Mouse (Mus musculus) midbrain, embryonic 15.5 days (tissue): ENCODE measurements at regions not wholly inside any gene's neighbourhood (a gene's known extent, or its start where the extent isn't known, plus 50 kb on each side); places are given as distances from the start of the nearest gene placed in this dataset.

Experiments used
- ATAC-seq: fragments of 200-750 bp; cut with Nextera tagmentation; replicated peaks from 2 replicates; pipeline ENCODE4 v1.8.0; 2017; ENCODE audit warnings: moderate TSS enrichment
- H3K27ac ChIP-seq: fragments of 300-500 bp; sonication (generic); 2 replicates; pipeline ENCODE4 v1.5.1; 2015; ENCODE audit warnings: mild to moderate bottlenecking, inconsistent platforms
- H3K27me3 ChIP-seq: fragments of 300-500 bp; sonication (generic); replicated peaks from 2 replicates; pipeline ENCODE4 v1.6.1; 2015; ENCODE audit warnings: inconsistent platforms
- H3K36me3 ChIP-seq: fragments of 300-500 bp; sonication (generic); replicated peaks from 2 replicates; pipeline ENCODE4 v1.6.1; 2015; ENCODE audit warnings: inconsistent platforms
- H3K4me1 ChIP-seq: fragments of 300-500 bp; sonication (generic); 2 replicates; pipeline ENCODE4 v1.6.1; 2015; ENCODE audit warnings: inconsistent platforms
- H3K4me2 ChIP-seq: fragments of 300-500 bp; sonication (generic); 2 replicates; pipeline ENCODE4 v1.6.1; 2015; ENCODE audit warnings: inconsistent platforms, mild to moderate bottlenecking, moderate library complexity
- H3K4me3 ChIP-seq: fragments of 300-500 bp; sonication (generic); 2 replicates; pipeline ENCODE4 v1.5.1; 2015; ENCODE audit warnings: mild to moderate bottlenecking, inconsistent platforms
- H3K9ac ChIP-seq: fragments of 300-500 bp; sonication (generic); 2 replicates; pipeline ENCODE4 v1.6.1; 2015; ENCODE audit warnings: mild to moderate bottlenecking, inconsistent platforms
- H3K9me3 ChIP-seq: fragments of 300-500 bp; sonication (generic); 2 replicates; pipeline ENCODE4 v1.6.1; 2016; ENCODE audit warnings: inconsistent platforms
- WGBS: fragments of 180-500 bp; shearing (Covaris S2); methylation state at CpG from one replicate; pipeline ENCODE4 v1.1.7; 2015; ENCODE audit warnings: mixed read lengths; 5-methylcytosine and 5-hydroxymethylcytosine counted together

DNA sequence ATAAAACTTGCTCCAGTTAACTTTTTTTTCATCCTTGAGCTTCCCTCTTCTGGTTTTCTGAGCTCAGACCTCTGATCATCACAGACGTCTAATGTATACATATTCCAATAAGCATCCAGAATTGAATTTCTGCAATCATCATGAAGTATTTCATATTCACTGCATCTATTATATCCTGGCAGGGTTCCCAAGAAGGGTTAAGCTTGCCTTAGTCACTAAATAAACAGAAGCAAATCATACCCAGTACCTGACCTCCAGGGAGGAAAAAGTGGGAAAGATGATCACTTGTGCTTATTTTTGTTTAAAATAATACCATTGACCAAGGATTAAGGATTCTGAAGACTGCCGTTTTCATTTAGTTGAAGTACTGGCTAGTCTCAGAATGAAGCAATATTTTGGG is 102.4 kb downstream of the Gm12728 start:
- WGBS, result 81% methylated on average over 2 of the region's 2 CpGs
- ATAC-seq, result no peak
- no peak overlapping the region for H3K9ac ChIP-seq

GRCm38 (mm10) chr4:105895116-105895515 is 105.4 kb downstream of the Gm12728 start:
- no peak for ATAC-seq
- Histone ChIP-seq H3K27ac (no peak overlapping the region), H3K9ac (no peak overlapping the region), H3K4me1 (no peaks in the 10 kb centered on the region), H3K27me3 (no peaks in the 10 kb centered on the region), H3K36me3 (no peaks in the 10 kb centered on the region), H3K4me2 (no peak overlapping the region), H3K9me3 (no peaks in the 10 kb centered on the region), H3K4me3 (no peak overlapping the region)
- WGBS, result 69% methylated on average over 2 of the region's 2 CpGs

More for the DNA sequence above, 102.4 kb downstream of the Gm12728 start:
- Histone ChIP-seq H3K27ac (no peak overlapping the region), H3K4me1 (no peaks in the 10 kb centered on the region), H3K9me3 (no peaks in the 10 kb centered on the region), H3K4me3 (no peak overlapping the region), H3K27me3 (no peaks in the 10 kb centered on the region), H3K4me2 (no peak overlapping the region), H3K36me3 (no peaks in the 10 kb centered on the region)

- Histone ChIP-seq H3K9ac (no peak overlapping the region), H3K36me3 (no peaks in the 10 kb centered on the region), H3K4me3 (no peak overlapping the region), H3K27me3 (no peaks in the 10 kb centered on the region), H3K27ac (no peak overlapping the region), H3K9me3 (no peaks in the 10 kb centered on the region), H3K4me1 (no peaks in the 10 kb centered on the region), H3K4me2 (no peak overlapping the region)
- WGBS, result 91% methylated on average over 5 of the region's 5 CpGs
- ATAC-seq, result no peak
Measured at GRCm38 (mm10) chr4:105898054-105898847, 108.6 kb downstream of the Gm12728 start.

- no peaks in the 10 kb centered on the region for H3K4me1 ChIP-seq
- H3K9me3 ChIP-seq, result no peaks in the 10 kb centered on the region
- no peaks in the 10 kb centered on the region for H3K36me3 ChIP-seq
- WGBS, result 70% methylated on average over 8 of the region's 8 CpGs
- no peak overlapping the region for H3K9ac ChIP-seq
- H3K27ac ChIP-seq, result no peak overlapping the region
- ATAC-seq, result no peak
- H3K4me2 ChIP-seq, result no peak overlapping the region
- H3K4me3 ChIP-seq, result no peak overlapping the region
- no peaks in the 10 kb centered on the region for H3K27me3 ChIP-seq
Measured at GRCm38 (mm10) chr4:105904896-105905295, 115.2 kb downstream of the Gm12728 start.

DNA sequence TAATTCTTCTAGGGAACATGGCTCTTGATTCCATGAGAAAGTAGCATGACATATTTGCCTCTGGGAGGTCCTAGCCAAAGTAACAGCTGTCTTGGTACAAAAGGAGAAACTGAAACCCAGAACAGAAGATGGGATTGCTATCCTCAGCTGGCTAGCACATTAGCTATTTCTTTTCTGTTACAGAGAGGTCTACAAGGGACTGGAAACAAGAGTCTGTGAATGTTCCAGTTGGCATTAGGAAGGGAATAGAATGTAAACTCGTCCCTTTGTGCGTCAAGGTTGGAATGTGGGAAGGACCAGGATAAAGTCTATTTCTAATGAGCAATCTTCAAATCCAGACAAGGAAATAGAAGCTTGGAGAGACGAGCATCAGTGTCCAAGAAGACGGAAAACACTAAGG is 116.7 kb downstream of the Gm12728 start:
- ATAC-seq, result no peak
- no peaks in the 10 kb centered on the region for H3K27me3 ChIP-seq
- WGBS, result 92% methylated on average over 4 of the region's 4 CpGs
- no peak overlapping the region for H3K4me3 ChIP-seq
- no peak overlapping the region for H3K9ac ChIP-seq
- H3K4me2 ChIP-seq, result no peak overlapping the region
- no peaks in the 10 kb centered on the region for H3K9me3 ChIP-seq
- no peaks in the 10 kb centered on the region for H3K4me1 ChIP-seq
- H3K36me3 ChIP-seq, result no peaks in the 10 kb centered on the region
- no peak overlapping the region for H3K27ac ChIP-seq

- WGBS, result 92% methylated on average over 7 of the region's 7 CpGs
- Histone ChIP-seq H3K9me3 (no peaks in the 10 kb centered on the region), H3K4me2 (no peak overlapping the region), H3K27ac (no peak overlapping the region), H3K27me3 (no peaks in the 10 kb centered on the region), H3K36me3 (no peaks in the 10 kb centered on the region), H3K9ac (no peak overlapping the region), H3K4me3 (no peak overlapping the region), H3K4me1 (no peaks in the 10 kb centered on the region)
- no peak for ATAC-seq
Measured at GRCm38 (mm10) chr4:105907611-105908010, 117.9 kb downstream of the Gm12728 start.

DNA sequence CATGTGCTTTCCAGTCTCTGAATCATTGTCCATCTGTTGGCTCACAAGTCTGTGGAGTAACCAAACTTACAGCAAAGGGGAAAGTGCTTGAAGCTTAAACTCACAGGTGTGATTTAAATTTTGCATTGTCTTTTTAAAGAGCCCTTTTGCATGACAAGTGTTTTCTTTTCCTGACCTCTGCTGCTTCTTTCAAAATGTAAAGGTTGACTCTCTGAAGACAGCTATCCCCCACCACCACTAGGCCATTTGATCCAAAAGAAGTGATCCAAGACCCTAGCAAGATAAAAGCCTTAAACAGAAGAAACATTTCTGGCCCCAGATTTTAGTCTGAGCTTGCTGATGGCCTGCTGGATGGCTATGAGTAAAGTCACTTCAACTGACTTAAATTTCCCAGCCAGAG is 118.6 kb downstream of the Gm12728 start:
- Histone ChIP-seq H3K27ac (no peak overlapping the region), H3K9ac (no peak overlapping the region), H3K4me2 (no peak overlapping the region), H3K4me3 (no peak overlapping the region), H3K36me3 (no peaks in the 10 kb centered on the region), H3K27me3 (no peaks in the 10 kb centered on the region), H3K9me3 (no peaks in the 10 kb centered on the region), H3K4me1 (no peaks in the 10 kb centered on the region)
- no peak for ATAC-seq

DNA sequence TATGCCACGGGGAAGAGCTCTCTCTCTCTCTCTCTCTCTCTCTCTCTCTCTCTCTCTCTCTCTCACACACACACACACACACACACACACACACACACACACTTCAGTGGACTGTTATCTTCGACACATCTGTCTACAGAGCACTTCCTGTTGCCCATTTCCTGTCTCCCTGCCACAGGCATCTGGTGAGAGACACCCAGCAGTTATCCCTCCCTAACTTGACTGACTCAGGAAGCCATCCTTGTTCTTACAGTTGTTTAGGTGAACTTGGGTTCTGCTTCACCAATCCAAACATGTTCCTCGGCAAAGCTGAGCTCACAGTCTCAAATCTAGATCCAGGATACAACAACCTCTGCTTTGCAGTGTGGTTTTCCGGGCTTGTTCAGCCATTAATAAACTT is 119.6 kb downstream of the Gm12728 start:
- 74% methylated on average over 4 of the region's 4 CpGs for WGBS

GRCm38 (mm10) chr4:105910666-105911065 is 121.0 kb downstream of the Gm12728 start:
- Histone ChIP-seq H3K4me2 (no peak overlapping the region), H3K4me1 (no peaks in the 10 kb centered on the region), H3K4me3 (no peak overlapping the region), H3K9me3 (no peaks in the 10 kb centered on the region), H3K27me3 (no peaks in the 10 kb centered on the region), H3K36me3 (no peaks in the 10 kb centered on the region), H3K9ac (no peak overlapping the region), H3K27ac (no peak overlapping the region)
- no peak for ATAC-seq
- WGBS, result 92% methylated on average over 5 of the region's 5 CpGs

More for the DNA sequence above, 119.6 kb downstream of the Gm12728 start:
- Histone ChIP-seq H3K27me3 (no peaks in the 10 kb centered on the region), H3K4me2 (no peak overlapping the region), H3K9ac (no peak overlapping the region), H3K27ac (no peak overlapping the region), H3K9me3 (no peaks in the 10 kb centered on the region), H3K4me3 (no peak overlapping the region), H3K4me1 (no peaks in the 10 kb centered on the region), H3K36me3 (no peaks in the 10 kb centered on the region)
- no peak for ATAC-seq

- 69% methylated on average over 6 of the region's 6 CpGs for WGBS
- Histone ChIP-seq H3K36me3 (no peaks in the 10 kb centered on the region), H3K27me3 (no peaks in the 10 kb centered on the region), H3K4me3 (no peak overlapping the region), H3K27ac (no peak overlapping the region), H3K9ac (no peak overlapping the region), H3K9me3 (no peaks in the 10 kb centered on the region), H3K4me1 (no peaks in the 10 kb centered on the region), H3K4me2 (no peak overlapping the region)
- ATAC-seq, result no peak
Measured at GRCm38 (mm10) chr4:105911678-105912077, 122.0 kb downstream of the Gm12728 start.

DNA sequence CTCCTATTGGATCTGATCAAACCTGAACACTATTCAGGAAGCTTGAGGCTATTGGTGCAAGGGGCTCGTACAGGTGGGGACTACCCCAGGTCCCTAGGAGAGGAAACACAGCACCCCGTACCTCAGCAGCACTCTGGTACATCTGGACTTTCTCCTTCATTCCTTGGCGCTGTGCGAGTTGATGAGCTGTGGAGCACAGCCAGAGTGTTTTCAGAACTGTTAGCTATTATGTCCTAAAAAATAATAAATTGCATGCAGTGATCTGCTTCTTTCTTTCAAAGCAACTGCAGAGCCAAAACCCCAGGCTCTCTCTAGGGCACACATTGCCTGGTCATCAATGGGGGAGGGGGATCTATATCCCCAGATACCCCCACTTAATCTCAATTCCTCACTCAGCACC is 122.6 kb downstream of the Gm12728 start:
- Histone ChIP-seq H3K27ac (no peak overlapping the region), H3K4me1 (no peaks in the 10 kb centered on the region), H3K4me2 (no peak overlapping the region), H3K27me3 (no peaks in the 10 kb centered on the region), H3K9ac (no peak overlapping the region), H3K9me3 (no peaks in the 10 kb centered on the region), H3K4me3 (no peak overlapping the region), H3K36me3 (no peaks in the 10 kb centered on the region)
- no peak for ATAC-seq
- 83% methylated on average over 4 of the region's 4 CpGs for WGBS

DNA sequence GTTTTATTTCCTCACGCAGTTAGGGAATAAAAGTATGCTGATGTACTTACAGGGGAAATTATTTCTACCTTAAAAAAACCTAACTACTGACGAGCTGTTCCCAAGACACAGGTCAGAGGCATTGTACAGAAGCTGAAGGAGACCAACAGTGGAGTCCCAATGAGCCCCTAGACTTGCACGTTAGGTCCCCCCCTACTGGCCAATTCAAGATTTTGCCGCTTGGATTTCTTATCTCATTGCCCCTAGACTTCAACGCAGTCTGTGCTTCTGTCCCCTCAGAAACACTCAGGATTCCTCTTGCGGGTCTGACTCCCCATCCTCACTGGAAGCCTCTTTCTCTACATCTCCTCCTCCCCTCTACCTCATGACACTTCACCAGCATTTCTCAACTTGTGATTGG is 125.3 kb downstream of the Gm12728 start:
- no peaks in the 10 kb centered on the region for H3K27me3 ChIP-seq
- no peaks in the 10 kb centered on the region for H3K36me3 ChIP-seq
- no peak for ATAC-seq
- H3K9ac ChIP-seq, result no peak overlapping the region
- no peak overlapping the region for H3K27ac ChIP-seq
- no peak overlapping the region for H3K4me3 ChIP-seq
- no peak overlapping the region for H3K4me2 ChIP-seq
- H3K4me1 ChIP-seq, result no peaks in the 10 kb centered on the region
- 35% methylated on average over 6 of the region's 6 CpGs for WGBS
- no peaks in the 10 kb centered on the region for H3K9me3 ChIP-seq

- no peak for ATAC-seq
Measured at GRCm38 (mm10) chr4:105916229-105916628, 126.6 kb downstream of the Gm12728 start.

More at GRCm38 (mm10) chr4:105916229-105916628, 126.6 kb downstream of the Gm12728 start:
- Histone ChIP-seq H3K4me3 (no peak overlapping the region), H3K9ac (no peak overlapping the region), H3K36me3 (no peaks in the 10 kb centered on the region), H3K4me2 (no peak overlapping the region), H3K27me3 (no peaks in the 10 kb centered on the region), H3K9me3 (no peaks in the 10 kb centered on the region), H3K4me1 (no peaks in the 10 kb centered on the region), H3K27ac (no peak overlapping the region)
- 92% methylated on average over 9 of the region's 9 CpGs for WGBS
